Mouse (Mus musculus): ENCODE data around the gene Tubg2. TPM values are rescaled to one million over a fixed set of nuclear protein-coding genes. Genes with fewer than 3 reads are reported as not detected.

Tubg2 gene
- polyA plus RNA-seq, 1 experiment from 2014 or later: 4.1 TPM

DNA sequence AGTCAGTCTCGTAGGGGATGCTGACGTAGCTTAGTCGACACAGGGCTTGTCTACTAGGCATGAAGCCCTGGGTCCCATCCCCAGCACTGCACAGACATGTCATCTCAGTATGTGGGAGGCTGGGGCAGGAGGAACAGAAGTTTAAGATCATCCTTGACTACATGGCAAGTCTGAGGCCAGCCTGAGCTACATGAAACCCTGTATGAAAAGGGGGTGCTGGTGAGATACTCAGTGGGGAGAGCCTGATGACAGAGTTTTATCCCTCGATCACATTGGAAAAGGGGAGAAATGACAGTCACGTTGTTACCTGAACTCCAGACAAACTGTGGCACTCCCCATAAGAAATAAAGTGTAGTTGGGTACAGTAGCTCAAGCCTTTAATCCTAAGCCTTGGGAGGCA is 31.8 kb downstream of the Tubg2 start:
- H3K9me3 ChIP-seq (ENCODE audit: low read depth, low read length): no peaks in the 10 kb centered on the region
- no peak overlapping the region for H3K4me2 ChIP-seq
- DNase-seq (no peak), ATAC-seq (ENCODE audit: insufficient read depth) (no peak)
- TF ChIP-seq CTCF (IDR thresholded peaks at IDR 0.05; ENCODE audit: low read depth): no peak
- H3K9ac ChIP-seq: no peak overlapping the region
- peaks cover 3% of the 10 kb centered on the region; the same call in 1 of the 2 replicates for H3K36me3 ChIP-seq (ENCODE audit: insufficient read depth)
- H3K27me3 ChIP-seq (ENCODE audit: insufficient read depth, low read length): no peaks in the 10 kb centered on the region
- no peak overlapping the region for H3K27ac ChIP-seq (ENCODE audit: low read depth)
- WGBS: 87% methylated on average over 5 of the region's 5 CpGs
- H3K4me3 ChIP-seq (ENCODE audit: low read depth, low read length): no peak overlapping the region
- peaks cover 21% of the 10 kb centered on the region for H3K4me1 ChIP-seq (ENCODE audit: insufficient read depth)

DNA sequence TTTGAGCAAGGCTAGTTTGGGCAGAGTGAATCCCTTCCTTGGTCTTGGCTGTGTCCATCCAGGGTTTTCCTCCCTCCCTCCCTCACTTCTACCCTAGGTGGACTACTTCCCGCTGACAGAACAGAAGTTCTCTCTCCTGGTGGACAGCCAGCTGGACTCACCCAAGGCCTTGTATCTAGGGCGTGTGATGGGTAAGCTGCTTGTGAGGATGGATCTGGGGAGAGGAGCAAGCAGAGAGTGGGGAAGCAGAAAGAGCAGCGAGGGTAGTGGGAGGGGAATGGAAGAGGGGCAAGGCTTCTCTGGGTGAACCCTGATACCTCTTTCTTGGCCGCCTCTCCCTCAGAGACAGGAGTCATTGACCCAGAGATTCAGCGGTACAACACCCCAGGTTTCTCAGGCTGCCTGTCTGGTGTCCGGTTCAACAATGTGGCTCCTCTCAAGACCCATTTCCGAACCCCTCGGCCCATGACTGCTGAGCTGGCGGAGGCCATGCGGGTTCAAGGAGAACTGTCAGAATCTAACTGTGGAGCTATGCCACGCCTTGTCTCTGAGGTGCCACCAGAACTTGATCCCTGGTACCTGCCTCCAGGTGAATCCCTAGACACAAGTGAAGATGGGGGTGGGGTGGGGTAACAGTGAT is 32.6 kb downstream of the Tubg2 start:
- Histone ChIP-seq H3K4me2 (no peak overlapping the region), H3K27me3 (ENCODE audit: insufficient read depth, low read length) (no peaks in the 10 kb centered on the region), H3K9me3 (ENCODE audit: low read depth, low read length) (no peaks in the 10 kb centered on the region), H3K4me1 (ENCODE audit: insufficient read depth) (peaks cover 21% of the 10 kb centered on the region), H3K36me3 (ENCODE audit: insufficient read depth) (peaks cover 3% of the 10 kb centered on the region; the same call in 1 of the 2 replicates), H3K27ac (ENCODE audit: low read depth) (peak overlapping the region; percentile 94; the same call in 1 of the 2 replicates), H3K9ac (no peak overlapping the region), H3K4me3 (ENCODE audit: low read depth, low read length) (no peak overlapping the region)
- WGBS: 74% methylated on average over 11 of the region's 11 CpGs
- TF ChIP-seq CTCF (IDR thresholded peaks at IDR 0.05; ENCODE audit: low read depth): no peak
- ATAC-seq (ENCODE audit: insufficient read depth) (no peak), DNase-seq (no peak)

DNA sequence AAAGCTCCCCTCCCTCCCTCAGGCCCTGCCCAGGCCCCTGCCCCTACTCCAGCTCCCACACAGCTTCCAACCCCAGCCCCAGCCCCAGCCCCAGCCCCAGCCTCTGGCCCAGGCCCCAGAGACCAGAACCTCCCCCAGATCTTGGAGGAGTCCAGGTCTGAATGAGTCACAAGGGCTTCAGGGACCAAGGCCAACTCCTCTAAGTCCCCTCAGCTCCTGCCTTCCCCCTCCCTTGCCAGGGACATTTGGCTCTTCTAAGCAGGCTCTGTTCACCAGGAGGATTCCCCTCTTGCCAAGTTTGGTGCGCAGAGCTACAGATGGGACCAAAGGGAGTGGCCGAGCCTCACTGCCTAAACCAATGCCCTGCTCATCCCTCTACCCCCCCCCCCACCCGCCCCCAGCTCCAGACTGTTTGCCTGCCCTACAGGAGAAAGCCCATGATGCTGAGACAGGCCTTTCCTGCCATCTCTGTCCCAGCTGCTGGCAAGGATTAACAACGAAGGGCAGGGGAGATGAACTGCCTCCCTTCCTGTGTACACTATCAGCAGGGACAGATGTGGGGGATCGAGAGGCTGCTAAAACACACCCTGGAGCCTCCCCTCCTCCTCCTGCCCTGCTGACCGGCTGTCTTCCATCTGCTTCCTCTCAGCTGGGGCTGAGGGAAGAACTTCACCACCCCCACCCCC is 33.9 kb downstream of the Tubg2 start:
- H3K27me3 ChIP-seq (ENCODE audit: insufficient read depth, low read length): no peaks in the 10 kb centered on the region
- peak overlapping the region; percentile 37 for H3K4me2 ChIP-seq
- 0 out of 2 replicates have a peak overlapping the region, but pooled peaks have one; percentile 6 for H3K9ac ChIP-seq
- ATAC-seq (ENCODE audit: insufficient read depth): peak; percentile 91
- DNase-seq: peak; percentile 90
- no peaks in the 10 kb centered on the region for H3K9me3 ChIP-seq (ENCODE audit: low read depth, low read length)
- H3K27ac ChIP-seq (ENCODE audit: low read depth): peak overlapping the region; percentile 94
- WGBS: 1% methylated on average over 6 of the region's 6 CpGs
- H3K36me3 ChIP-seq (ENCODE audit: insufficient read depth): peaks cover 7% of the 10 kb centered on the region; the same call in 1 of the 2 replicates
- TF ChIP-seq CTCF (IDR thresholded peaks at IDR 0.05; ENCODE audit: low read depth): no peak
- H3K4me3 ChIP-seq (ENCODE audit: low read depth, low read length): no peak overlapping the region
- H3K4me1 ChIP-seq (ENCODE audit: insufficient read depth): peaks cover 21% of the 10 kb centered on the region

DNA sequence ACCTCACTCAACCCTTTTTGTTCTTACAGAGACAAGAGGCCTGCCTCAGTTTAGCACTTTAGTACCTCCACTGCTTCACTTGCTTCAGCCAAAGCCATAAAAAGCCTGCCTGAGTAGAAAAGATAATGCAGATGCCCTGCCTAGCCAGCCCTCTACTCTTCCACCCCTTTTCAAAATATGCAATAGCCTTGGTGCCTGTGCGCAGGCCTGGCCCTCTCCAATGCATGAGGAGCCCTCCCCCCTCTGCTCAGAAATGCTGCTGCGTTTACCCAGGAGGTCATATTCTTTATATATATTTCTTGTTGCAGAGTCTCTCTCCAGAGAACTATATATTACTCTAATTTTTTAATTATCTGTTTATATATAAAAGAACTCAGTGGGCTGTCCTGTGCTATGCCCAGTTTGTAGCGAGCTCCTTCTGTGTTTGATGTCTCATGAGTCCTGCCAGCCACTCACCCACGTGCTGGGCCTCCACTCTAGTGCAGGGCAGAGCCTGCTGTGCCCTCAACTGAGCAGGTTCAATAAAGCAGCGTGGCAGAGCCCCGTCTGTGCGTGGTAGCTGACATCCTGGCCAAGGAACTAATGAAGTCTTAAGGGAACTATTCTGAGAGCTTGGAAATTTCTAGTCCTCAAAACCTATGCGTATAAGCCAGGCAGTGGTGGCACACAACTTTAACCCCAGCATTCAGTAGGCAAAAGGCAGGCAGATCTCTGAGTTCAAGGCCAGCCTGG is 34.6 kb downstream of the Tubg2 start:
- Histone ChIP-seq H3K4me3 (ENCODE audit: low read depth, low read length) (no peak overlapping the region), H3K36me3 (ENCODE audit: insufficient read depth) (peaks cover 7% of the 10 kb centered on the region; the same call in 1 of the 2 replicates), H3K4me2 (peak overlapping the region; percentile 37), H3K27ac (ENCODE audit: low read depth) (peak overlapping the region; percentile 94), H3K9me3 (ENCODE audit: low read depth, low read length) (no peaks in the 10 kb centered on the region), H3K9ac (no peak overlapping the region; the same call in 1 of the 2 replicates), H3K4me1 (ENCODE audit: insufficient read depth) (peaks cover 21% of the 10 kb centered on the region), H3K27me3 (ENCODE audit: insufficient read depth, low read length) (no peaks in the 10 kb centered on the region)
- TF ChIP-seq CTCF (IDR thresholded peaks at IDR 0.05; ENCODE audit: low read depth): no peak
- DNase-seq (no peak), ATAC-seq (ENCODE audit: insufficient read depth) (peak; percentile 47)
- WGBS: 32% methylated on average over 8 of the region's 8 CpGs

DNA sequence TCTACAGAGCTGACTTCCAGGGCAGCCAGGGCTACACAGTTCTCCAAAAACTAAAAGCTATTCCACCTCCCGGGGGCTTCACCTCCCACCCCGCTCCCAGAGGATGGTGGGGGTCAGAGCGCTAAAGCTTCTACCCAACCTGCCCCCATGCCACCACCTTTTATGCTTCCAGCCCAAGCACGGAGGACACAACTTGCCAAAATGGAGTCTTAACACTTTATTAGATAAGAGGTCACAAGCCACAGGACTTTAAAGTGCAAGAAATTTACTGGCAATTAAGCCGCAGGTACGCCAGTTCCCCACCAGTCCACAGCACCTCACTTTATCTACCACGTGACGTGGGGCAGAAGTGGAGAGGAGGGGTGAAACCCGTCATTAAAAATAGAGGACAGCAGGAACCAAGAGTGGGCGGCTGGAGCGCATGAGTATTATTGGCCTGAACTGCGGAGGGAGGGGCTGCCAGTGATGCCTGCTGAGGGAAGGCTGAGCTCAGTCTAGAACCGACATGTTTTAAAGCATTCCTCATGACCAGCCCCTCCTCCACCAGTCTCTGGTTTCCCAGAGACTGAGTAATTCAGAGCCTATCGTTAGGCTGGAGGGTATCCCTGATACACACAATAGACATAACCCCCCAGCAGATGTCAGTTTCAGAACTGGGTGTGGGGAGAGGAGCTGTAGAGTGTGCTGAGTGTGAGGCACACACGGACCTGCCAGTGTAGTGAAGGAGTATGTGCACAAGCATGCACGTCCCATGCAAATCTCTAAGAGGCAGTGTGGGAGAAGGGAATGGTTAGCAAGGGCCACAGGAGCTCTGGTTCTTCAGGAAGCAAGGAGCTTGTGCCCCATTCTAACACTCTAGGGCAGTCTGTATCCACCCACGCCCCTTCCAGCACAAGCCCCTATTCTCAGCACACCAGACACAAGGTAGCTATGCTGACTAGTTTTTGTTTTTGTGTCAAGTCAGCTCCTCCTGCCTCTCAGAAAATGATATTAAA is 35.5 kb downstream of the Tubg2 start:
- H3K27me3 ChIP-seq (ENCODE audit: insufficient read depth, low read length): no peaks in the 10 kb centered on the region
- no peaks in the 10 kb centered on the region for H3K9me3 ChIP-seq (ENCODE audit: low read depth, low read length)
- H3K4me3 ChIP-seq (ENCODE audit: low read depth, low read length): no peak overlapping the region
- H3K27ac ChIP-seq (ENCODE audit: low read depth): peak overlapping the region; percentile 94
- H3K4me2 ChIP-seq: no peak overlapping the region
- peak; percentile 65 for DNase-seq
- 41% methylated on average over 17 of the region's 17 CpGs for WGBS
- ATAC-seq (ENCODE audit: insufficient read depth): no peak
- peaks cover 21% of the 10 kb centered on the region for H3K4me1 ChIP-seq (ENCODE audit: insufficient read depth)
- TF ChIP-seq CTCF (IDR thresholded peaks at IDR 0.05; ENCODE audit: low read depth): no peak
- H3K9ac ChIP-seq: no peak overlapping the region
- H3K36me3 ChIP-seq (ENCODE audit: insufficient read depth): peaks cover 12% of the 10 kb centered on the region

DNA sequence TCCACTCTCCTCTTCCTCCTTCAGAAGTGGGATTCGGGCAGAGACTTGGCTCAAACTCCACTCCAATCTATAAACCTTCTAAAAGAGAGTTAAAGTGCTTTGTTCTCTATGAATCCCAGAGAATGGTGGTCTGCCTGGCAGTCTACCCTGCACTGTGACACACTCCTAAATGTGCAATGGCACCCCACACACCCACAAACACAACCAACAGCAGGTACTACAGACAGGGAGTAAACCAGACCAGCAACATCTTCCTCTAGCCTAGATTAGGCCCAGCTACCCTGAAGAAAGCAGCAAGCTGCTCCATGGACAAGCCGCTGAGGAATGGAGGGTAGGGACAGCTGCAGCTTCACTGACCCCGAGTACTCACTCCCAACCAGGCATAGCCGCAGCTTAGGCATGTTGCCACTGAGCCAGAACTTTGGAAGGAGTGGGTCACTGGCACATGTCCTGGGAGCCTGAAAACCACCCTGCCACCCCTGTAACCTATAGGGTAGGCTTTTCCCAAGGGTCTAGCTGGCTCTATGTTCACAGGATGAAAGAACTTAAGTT is 36.3 kb downstream of the Tubg2 start:
- Histone ChIP-seq H3K36me3 (ENCODE audit: insufficient read depth) (peaks cover 20% of the 10 kb centered on the region), H3K4me3 (ENCODE audit: low read depth, low read length) (no peak overlapping the region), H3K27me3 (ENCODE audit: insufficient read depth, low read length) (no peaks in the 10 kb centered on the region), H3K4me1 (ENCODE audit: insufficient read depth) (peaks cover 21% of the 10 kb centered on the region), H3K9me3 (ENCODE audit: low read depth, low read length) (no peaks in the 10 kb centered on the region), H3K27ac (ENCODE audit: low read depth) (peak overlapping the region; percentile 94), H3K4me2 (no peak overlapping the region), H3K9ac (no peak overlapping the region)
- no peak for TF ChIP-seq CTCF (IDR thresholded peaks at IDR 0.05; ENCODE audit: low read depth)
- WGBS: 75% methylated on average over 4 of the region's 4 CpGs
- ATAC-seq (ENCODE audit: insufficient read depth) (no peak), DNase-seq (no peak)
